Mouse (Mus musculus) CH12.LX (cell line): ENCODE data around the gene Atf7ip2.
"Not testable (repeated sequence)": the region's sequence is repeated elsewhere in the genome, so short reads cannot be mapped to it uniquely, and the experiment has no call there.

ENCODE experiments used
- CHD1 ChIP-seq: IDR thresholded peaks from 2 replicates; pipeline ENCODE4 v1.6.1; 2012; ENCODE audit warnings: low read depth, low read length, improper control_type of control experiment, inconsistent platforms
- CHD2 ChIP-seq: IDR thresholded peaks from 2 replicates; pipeline ENCODE4 v1.6.1; 2011; ENCODE audit warnings: low read length, improper control_type of control experiment
- CTCF ChIP-seq, 2 experiments: IDR thresholded peaks in 1 of 2; conservative IDR thresholded peaks in 1 of 2; 2 replicates each; pipeline ENCODE4 v1.5.1; 2011 to 2012; ENCODE audit warnings: low read depth in 2 of 2, low read length in 2 of 2, improper control_type of control experiment in 1 of 2, inconsistent platforms in 1 of 2, mild to moderate bottlenecking in 1 of 2, moderate library complexity in 1 of 2
- EP300 ChIP-seq: IDR thresholded peaks from 2 replicates; pipeline ENCODE4 v1.6.1; 2011; ENCODE audit warnings: low read length, improper control_type of control experiment
- GABPA ChIP-seq: IDR thresholded peaks from 2 replicates; pipeline ENCODE4 v1.6.1; 2012; ENCODE audit warnings: low read depth, low read length, improper control_type of control experiment, inconsistent platforms; ENCODE audit not compliant: insufficient replicate concordance
- MAX ChIP-seq: IDR thresholded peaks from 2 replicates; pipeline ENCODE4 v1.6.1; 2011; ENCODE audit warnings: low read length, improper control_type of control experiment
- MEF2A ChIP-seq: IDR thresholded peaks from 2 replicates; pipeline ENCODE4 v1.6.1; 2014; ENCODE audit warnings: low read depth, mild to moderate bottlenecking, inconsistent platforms, low read length, improper control_type of control experiment, borderline replicate concordance
- MXI1 ChIP-seq: IDR thresholded peaks from 2 replicates; pipeline ENCODE4 v1.6.1; 2011; ENCODE audit warnings: mild to moderate bottlenecking, low read depth, low read length, improper control_type of control experiment
- MYC ChIP-seq: IDR thresholded peaks from 2 replicates; pipeline ENCODE4 v1.6.1; 2011; ENCODE audit warnings: low read depth, mild to moderate bottlenecking, improper control_type of control experiment, low read length
- POLR2A ChIP-seq: IDR thresholded peaks from 2 replicates; pipeline ENCODE4 v1.6.1; 2011; ENCODE audit warnings: low read depth, mild to moderate bottlenecking, improper control_type of control experiment, low read length
- RAD21 ChIP-seq: IDR thresholded peaks from 2 replicates; pipeline ENCODE4 v1.6.1; 2011; ENCODE audit warnings: low read depth, mild to moderate bottlenecking, low read length, improper control_type of control experiment, moderate library complexity
- TCF12 ChIP-seq: IDR thresholded peaks from 2 replicates; pipeline ENCODE4 v1.6.1; 2014; ENCODE audit warnings: low read depth, mild to moderate bottlenecking, inconsistent platforms, low read length, improper control_type of control experiment
- ZC3H11A ChIP-seq: IDR thresholded peaks from 2 replicates; pipeline ENCODE4 v1.6.1; 2012; ENCODE audit warnings: low read depth, mild to moderate bottlenecking, inconsistent platforms, low read length, improper control_type of control experiment

- TF ChIP-seq CTCF (conservative IDR thresholded peaks at IDR 0.05 in 1 of 2, IDR thresholded peaks at IDR 0.05 in 1 of 2; ENCODE audit: low read depth in 2 of 2, low read length in 2 of 2); POLR2A; EP300; MEF2A; TCF12; CHD2; CHD1; MYC; ZC3H11A; MXI1; RAD21; MAX; GABPA: not testable (repeated sequence)
Observed at GRCm38 (mm10) chr16:10216366-10216765, 23.9 kb downstream of the Atf7ip2 start.
